Mouse (Mus musculus): Measurements from ENCODE around the gene Plxna2.

The Plxna2 gene

GRCm38 (mm10) chr1:194619353-194620244 is 1.6 kb downstream of the Plxna2 start:
- in situ Hi-C loops (cut with MboI; ENCODE audit: low pct_unique_long_range_greater_than_20kb in 1 of 2, low sequenced_read_pairs in 2 of 2, unreplicated experiment in 1 of 2), result loop anchor here in 1 of 2 experiments (25.0 kb wide), 1 partner anchor 193 kb away; no protein-coding TSS in a partner anchor

- in situ Hi-C loops (cut with MboI; ENCODE audit: low pct_unique_long_range_greater_than_20kb in 1 of 2, low sequenced_read_pairs in 2 of 2, unreplicated experiment in 1 of 2), result loop anchor here in 1 of 2 experiments (25.0 kb wide), 1 partner anchor 192 kb away; no protein-coding TSS in a partner anchor
Measured at GRCm38 (mm10) chr1:194620245-194620991, 2.4 kb downstream of the Plxna2 start.

GRCm38 (mm10) chr1:194622174-194622573 is 4.2 kb downstream of the Plxna2 start:
- in situ Hi-C loops (cut with MboI; ENCODE audit: low pct_unique_long_range_greater_than_20kb in 1 of 2, low sequenced_read_pairs in 2 of 2, unreplicated experiment in 1 of 2), result loop anchor here in 1 of 2 experiments (25.0 kb wide), 1 partner anchor 190 kb away; no protein-coding TSS in a partner anchor

GRCm38 (mm10) chr1:194622677-194623076 is 4.7 kb downstream of the Plxna2 start:
- in situ Hi-C loops (cut with MboI; ENCODE audit: low pct_unique_long_range_greater_than_20kb in 1 of 2, low sequenced_read_pairs in 2 of 2, unreplicated experiment in 1 of 2), result loop anchor here in 1 of 2 experiments (25.0 kb wide), 1 partner anchor 190 kb away; no protein-coding TSS in a partner anchor

GRCm38 (mm10) chr1:194623641-194624040 is 5.6 kb downstream of the Plxna2 start:
- in situ Hi-C loops (cut with MboI; ENCODE audit: low pct_unique_long_range_greater_than_20kb in 1 of 2, low sequenced_read_pairs in 2 of 2, unreplicated experiment in 1 of 2), result loop anchor here in 1 of 2 experiments (25.0 kb wide), 1 partner anchor 189 kb away; no protein-coding TSS in a partner anchor

DNA sequence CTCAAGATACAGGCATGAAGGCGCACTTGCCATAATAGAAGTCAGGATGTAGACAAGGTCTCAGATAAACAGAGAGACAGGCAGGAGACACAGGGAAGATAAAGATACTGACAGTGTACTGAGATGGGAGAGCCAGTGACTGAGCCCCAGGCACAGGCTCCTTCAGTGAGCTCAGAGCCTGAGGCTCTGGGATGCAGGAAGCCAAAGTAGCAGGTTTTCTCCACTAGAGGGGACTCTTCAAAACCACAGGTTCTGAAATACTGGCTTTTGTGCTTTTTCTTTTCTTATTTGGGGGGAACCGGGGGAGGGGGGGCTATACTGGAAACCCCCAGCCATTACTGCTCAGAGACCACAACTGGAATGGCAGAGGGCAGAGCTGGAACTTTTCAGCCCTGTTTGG is 6.4 kb downstream of the Plxna2 start:
- in situ Hi-C loops (cut with MboI; ENCODE audit: low pct_unique_long_range_greater_than_20kb in 1 of 2, low sequenced_read_pairs in 2 of 2, unreplicated experiment in 1 of 2), result loop anchor here in 1 of 2 experiments (25.0 kb wide), 1 partner anchor 188 kb away; no protein-coding TSS in a partner anchor

DNA sequence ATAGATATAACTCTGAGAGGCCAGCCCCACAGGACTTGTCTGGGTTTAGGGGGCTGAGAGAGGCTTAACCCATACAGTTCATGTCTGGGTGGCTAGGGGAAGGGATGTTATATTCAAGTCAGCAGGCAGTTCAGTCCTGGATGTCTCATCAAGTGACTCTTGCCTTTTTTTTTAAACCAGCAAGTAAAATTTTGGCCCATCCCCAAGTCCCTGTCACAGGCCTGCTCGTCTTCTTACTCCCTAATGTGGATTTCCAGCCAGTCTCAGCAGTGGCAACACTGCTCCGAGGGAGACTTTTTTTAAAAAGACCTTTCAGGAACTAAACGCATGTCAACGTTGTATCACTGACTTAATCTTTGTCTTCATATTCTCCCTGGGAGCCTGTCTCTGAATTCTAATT is 7.0 kb downstream of the Plxna2 start:
- in situ Hi-C loops (cut with MboI; ENCODE audit: low pct_unique_long_range_greater_than_20kb in 1 of 2, low sequenced_read_pairs in 2 of 2, unreplicated experiment in 1 of 2), result loop anchor here in 1 of 2 experiments (25.0 kb wide), 2 partner anchors 187 to 337 kb away; no protein-coding TSS in a partner anchor

- in situ Hi-C loops (cut with MboI; ENCODE audit: low pct_unique_long_range_greater_than_20kb in 1 of 2, low sequenced_read_pairs in 2 of 2, unreplicated experiment in 1 of 2), result loop anchor here in 1 of 2 experiments (25.0 kb wide), 1 partner anchor 336 kb away; no protein-coding TSS in a partner anchor
Measured at GRCm38 (mm10) chr1:194626109-194626508, 8.1 kb downstream of the Plxna2 start.

DNA sequence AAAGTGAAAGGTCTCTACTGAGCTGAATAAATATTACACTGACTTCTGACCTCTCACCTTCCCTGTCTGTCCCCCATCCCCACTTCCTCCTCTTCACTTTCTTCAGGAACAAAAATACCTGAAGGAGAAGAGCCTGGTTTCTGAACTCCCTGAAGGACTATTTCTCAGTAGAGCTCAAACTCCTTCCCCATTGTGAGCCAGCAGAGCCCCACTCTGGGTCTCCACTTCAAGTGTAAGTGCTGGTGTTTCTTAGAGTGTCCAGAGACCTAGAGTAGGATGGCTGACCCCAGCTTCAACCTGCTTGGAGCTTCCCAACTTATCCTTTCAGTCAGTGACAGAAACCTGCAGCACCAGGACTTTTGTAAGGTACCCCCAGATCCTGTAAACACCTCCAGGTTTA is 9.3 kb downstream of the Plxna2 start:
- in situ Hi-C loops (cut with MboI; ENCODE audit: low pct_unique_long_range_greater_than_20kb in 1 of 2, low sequenced_read_pairs in 2 of 2, unreplicated experiment in 1 of 2), result loop anchor here in 1 of 2 experiments (25.0 kb wide), 1 partner anchor 335 kb away; no protein-coding TSS in a partner anchor

DNA sequence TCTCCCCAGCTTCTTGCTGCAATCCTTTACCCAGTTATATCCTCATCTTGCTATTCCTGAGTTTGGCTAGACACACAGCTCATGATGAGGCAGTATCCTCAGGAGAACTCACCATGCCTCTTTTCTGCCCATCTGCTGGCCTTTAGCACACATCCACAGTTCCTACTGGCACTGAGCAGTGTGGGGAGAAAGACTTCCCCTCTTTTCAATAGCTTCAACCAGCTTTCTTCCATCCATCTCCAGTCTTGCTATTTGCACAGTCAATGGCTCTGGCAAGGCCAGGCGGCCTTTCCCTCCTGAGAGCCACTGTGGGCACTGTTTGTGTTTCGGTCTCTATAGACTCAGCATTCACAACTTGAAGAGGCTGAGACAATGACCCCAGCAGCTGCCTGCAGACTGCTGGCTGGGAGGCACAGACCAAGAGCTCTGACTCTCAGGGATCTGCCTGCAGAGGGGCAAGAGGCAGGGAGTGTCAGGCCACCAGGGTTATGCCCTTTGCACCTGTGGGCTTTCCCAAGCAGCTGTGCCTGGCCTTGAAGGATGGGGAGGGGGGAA is 11.2 kb downstream of the Plxna2 start:
- in situ Hi-C loops (cut with MboI; ENCODE audit: low pct_unique_long_range_greater_than_20kb in 1 of 2, low sequenced_read_pairs in 2 of 2, unreplicated experiment in 1 of 2), result loop anchor here in 1 of 2 experiments (25.0 kb wide), 1 partner anchor 333 kb away; no protein-coding TSS in a partner anchor

- in situ Hi-C loops (cut with MboI; ENCODE audit: low pct_unique_long_range_greater_than_20kb in 1 of 2, low sequenced_read_pairs in 2 of 2, unreplicated experiment in 1 of 2), result loop anchor here in 1 of 2 experiments (25.0 kb wide), 1 partner anchor 332 kb away; no protein-coding TSS in a partner anchor
Measured at GRCm38 (mm10) chr1:194630498-194631056, 12.6 kb downstream of the Plxna2 start.

- in situ Hi-C loops (cut with MboI; ENCODE audit: low pct_unique_long_range_greater_than_20kb in 1 of 2, low sequenced_read_pairs in 2 of 2, unreplicated experiment in 1 of 2), result loop anchor here in 1 of 2 experiments (25.0 kb wide), 1 partner anchor 331 kb away; no protein-coding TSS in a partner anchor
Measured at GRCm38 (mm10) chr1:194631574-194631973, 13.6 kb downstream of the Plxna2 start.

DNA sequence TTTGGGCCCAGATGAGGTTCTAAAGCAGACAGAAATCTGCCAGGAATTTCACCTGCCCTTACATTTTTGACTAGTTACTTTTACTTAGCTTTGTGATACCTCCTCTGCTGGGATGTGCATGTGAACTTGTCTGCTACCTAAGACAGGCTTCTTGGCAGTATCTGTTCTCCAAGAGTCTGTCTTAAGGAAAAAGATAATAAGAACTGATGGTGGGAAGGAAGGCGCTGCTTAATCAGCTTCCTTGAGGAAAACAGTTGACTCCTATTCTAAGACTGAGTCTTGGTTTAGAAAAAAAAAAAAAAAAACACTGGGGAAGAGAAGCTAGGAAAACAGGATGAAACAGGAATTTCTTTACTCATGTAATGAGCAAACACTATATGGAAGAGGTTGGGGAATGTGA is 14.0 kb downstream of the Plxna2 start:
- in situ Hi-C loops (cut with MboI; ENCODE audit: low pct_unique_long_range_greater_than_20kb in 1 of 2, low sequenced_read_pairs in 2 of 2, unreplicated experiment in 1 of 2), result loop anchor here in 1 of 2 experiments (25.0 kb wide), 1 partner anchor 330 kb away; no protein-coding TSS in a partner anchor

DNA sequence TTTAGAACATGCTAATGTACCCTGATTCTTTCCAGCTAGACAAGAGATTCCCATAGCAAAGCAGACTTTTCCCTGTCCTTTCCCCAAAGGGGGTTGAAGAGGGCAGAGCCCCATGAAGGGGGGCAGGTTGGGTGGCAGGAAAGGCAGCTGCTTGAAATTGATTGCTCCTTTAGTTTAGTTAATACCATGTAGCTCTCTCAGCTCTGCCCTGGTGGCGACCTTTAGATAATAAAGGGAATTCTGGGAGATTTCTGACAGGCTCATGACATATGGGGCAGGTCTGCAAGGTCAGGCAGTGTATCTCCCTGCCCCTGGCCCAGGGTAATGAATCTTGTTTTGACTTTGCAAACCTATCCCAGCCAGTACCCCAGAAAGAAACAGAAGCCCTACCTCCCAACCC is 17.4 kb downstream of the Plxna2 start:
- in situ Hi-C loops (cut with MboI; ENCODE audit: low pct_unique_long_range_greater_than_20kb in 1 of 2, low sequenced_read_pairs in 2 of 2, unreplicated experiment in 1 of 2), result loop anchor here in 1 of 2 experiments (25.0 kb wide), 1 partner anchor 327 kb away; no protein-coding TSS in a partner anchor

- in situ Hi-C loops (cut with MboI; ENCODE audit: low pct_unique_long_range_greater_than_20kb in 1 of 2, low sequenced_read_pairs in 2 of 2, unreplicated experiment in 1 of 2), result loop anchor here in 1 of 2 experiments (25.0 kb wide), 1 partner anchor 326 kb away; no protein-coding TSS in a partner anchor
Measured at GRCm38 (mm10) chr1:194635942-194636341, 17.9 kb downstream of the Plxna2 start.

- in situ Hi-C loops (cut with MboI; ENCODE audit: low pct_unique_long_range_greater_than_20kb in 1 of 2, low sequenced_read_pairs in 2 of 2, unreplicated experiment in 1 of 2), result loop anchor here in 1 of 2 experiments (25.0 kb wide), 1 partner anchor 325 kb away; no protein-coding TSS in a partner anchor
Measured at GRCm38 (mm10) chr1:194637391-194638304, 19.6 kb downstream of the Plxna2 start.
